Mouse (Mus musculus) ES-E14 (cell line): ENCODE data around the gene Bex4. TPM values are rescaled to one million over a fixed set of nuclear protein-coding genes. Genes with fewer than 3 reads are reported as not detected.

Experiments
- DNase-seq: peaks from one replicate; pipeline ENCODE4 v3.0.0-alpha.2; 2013; ENCODE audit warnings: low read depth, low spot score
- H3K27ac ChIP-seq: 2 replicates; pipeline ENCODE4 v1.5.1; 2012; ENCODE audit warnings: low read depth, mild to moderate bottlenecking, low read length, moderate library complexity, mixed read lengths; ENCODE audit not compliant: poor library complexity, insufficient read depth, severe bottlenecking
- H3K36me3 ChIP-seq: 2 replicates; pipeline ENCODE4 v1.6.1; 2012; ENCODE audit warnings: mild to moderate bottlenecking, low read length, moderate library complexity, mixed read lengths; ENCODE audit not compliant: control insufficient read depth, poor library complexity, insufficient read depth, severe bottlenecking
- H3K4me1 ChIP-seq, 2 experiments: fragments of 150-350 bp in 1 of 2; sonication (generic) in 1 of 2; 2 replicates each; pipeline ENCODE4 v1.6.1; 2012; ENCODE audit warnings: low read length in 2 of 2, mild to moderate bottlenecking in 1 of 2, mixed read lengths in 1 of 2; ENCODE audit not compliant: control insufficient read depth in 2 of 2, insufficient read depth in 2 of 2, poor library complexity in 1 of 2
- H3K4me3 ChIP-seq, 2 experiments: fragments of 150-350 bp in 1 of 2; sonication (generic) in 1 of 2; 2 replicates each; pipeline ENCODE4 v1.5.1; 2012; ENCODE audit warnings: low read length in 2 of 2, low read depth in 1 of 2, mild to moderate bottlenecking in 1 of 2, mixed read lengths in 1 of 2; ENCODE audit not compliant: insufficient read depth in 1 of 2, poor library complexity in 1 of 2, severe bottlenecking in 1 of 2
- H3K9ac ChIP-seq: 2 replicates; pipeline ENCODE4 v1.6.1; 2012; ENCODE audit warnings: low read depth, mild to moderate bottlenecking, low read length, mixed read lengths; ENCODE audit not compliant: poor library complexity, insufficient read depth, severe bottlenecking
- H3K9me3 ChIP-seq: fragments of 150-350 bp; sonication (generic); 2 replicates; pipeline ENCODE4 v1.6.1; 2012; ENCODE audit warnings: low read depth, mild to moderate bottlenecking, low read length; ENCODE audit not compliant: control insufficient read depth, insufficient read depth
- CHD2 ChIP-seq: IDR thresholded peaks from 2 replicates; pipeline ENCODE4 v1.6.1; 2014; ENCODE audit warnings: mild to moderate bottlenecking, low read depth, low read length, inconsistent platforms
- HCFC1 ChIP-seq: IDR thresholded peaks from 2 replicates; pipeline ENCODE4 v1.6.1; 2012; ENCODE audit warnings: low read length, inconsistent platforms, borderline replicate concordance; ENCODE audit not compliant: insufficient read depth
- MAFK ChIP-seq: IDR thresholded peaks from 2 replicates; pipeline ENCODE4 v1.6.1; 2014; ENCODE audit warnings: mild to moderate bottlenecking, low read depth, low read length, inconsistent platforms; ENCODE audit not compliant: insufficient read depth
- ZC3H11A ChIP-seq: IDR thresholded peaks from 2 replicates; pipeline ENCODE4 v1.6.1; 2012; ENCODE audit warnings: low read depth, mild to moderate bottlenecking, inconsistent platforms, low read length, borderline replicate concordance
- ZNF384 ChIP-seq: IDR thresholded peaks from 2 replicates; pipeline ENCODE4 v1.6.1; 2012; ENCODE audit warnings: low read depth, low read length, inconsistent platforms
- in situ Hi-C, 2 experiments: fragments of 600-800 bp; cut with MboI; formaldehyde crosslinking; loops; one replicate each; pipeline ENCODE4 v1.15.1; 2025; ENCODE audit warnings: low sequenced_read_pairs in 2 of 2, inconsistent platforms in 1 of 2; ENCODE audit not compliant: unreplicated experiment in 2 of 2
- total RNA-seq: library from RNA; depleted of rRNA; stranded (reverse); fragments of 300-350 nt; gene quantifications from 2 replicates; pipeline ENCODE4 v1.2.3, GENCODE M21; 2012

The Bex4 gene
- total RNA-seq, 1 experiment = 68.7 TPM

DNA sequence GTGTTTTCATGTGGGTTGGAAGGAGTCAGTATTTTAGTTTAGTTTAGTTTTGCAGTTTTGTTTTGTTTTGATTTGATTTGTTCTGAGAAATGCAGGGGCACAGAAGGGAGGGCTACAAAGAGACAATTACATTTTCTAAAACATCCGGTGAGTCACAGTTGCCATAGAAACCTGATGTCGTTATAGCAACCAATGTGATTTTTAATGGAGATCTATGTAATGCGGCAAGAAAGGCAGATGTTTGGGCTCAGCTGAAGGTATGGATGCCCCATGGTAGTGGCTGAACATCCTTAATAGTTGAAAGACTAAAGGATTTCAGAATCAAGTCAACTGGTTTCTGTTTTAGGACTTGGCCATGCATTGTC lies 34.1 kb upstream of the Bex4 start:
- Histone ChIP-seq H3K9ac (no peak overlapping the region), H3K27ac (no peak overlapping the region), H3K4me3 (no peak overlapping the region), H3K4me1 (no peaks in the 10 kb centered on the region), H3K9me3 (no peaks in the 10 kb centered on the region), H3K36me3 (no peaks in the 10 kb centered on the region)
- TF ChIP-seq ZC3H11A = no peak
- TF ChIP-seq HCFC1 = no peak
- TF ChIP-seq MAFK = no peak
- no peak for TF ChIP-seq CHD2
- no peak for TF ChIP-seq ZNF384
- no peak for DNase-seq
- in situ Hi-C loops = no loop called here

DNA sequence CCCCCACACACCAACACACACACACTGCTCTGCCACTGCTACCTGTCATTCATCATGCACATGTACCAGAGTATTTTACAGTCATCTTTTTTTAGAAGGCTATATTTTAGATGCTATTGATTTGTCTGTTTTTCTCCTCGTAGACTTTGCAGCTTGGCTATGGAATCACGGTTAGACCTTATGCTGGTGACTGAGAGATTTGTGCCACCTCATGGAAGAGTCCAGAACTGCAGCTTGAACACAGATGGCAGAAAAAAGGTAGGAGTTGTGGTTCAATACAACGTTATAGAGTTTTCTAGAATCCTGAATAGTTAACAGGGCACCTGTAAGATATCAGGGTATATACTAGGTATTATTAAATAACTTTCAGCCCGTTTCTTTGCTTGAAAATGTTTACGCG lies 30.9 kb upstream of the Bex4 start:
- Histone ChIP-seq H3K9me3 (no peaks in the 10 kb centered on the region), H3K27ac (no peak overlapping the region), H3K4me1 (no peaks in the 10 kb centered on the region), H3K9ac (no peak overlapping the region), H3K4me3 (no peak overlapping the region), H3K36me3 (no peaks in the 10 kb centered on the region)
- TF ChIP-seq HCFC1 (no peak), CHD2 (no peak), MAFK (no peak), ZNF384 (no peak), ZC3H11A (no peak)
- in situ Hi-C loops = no loop called here
- DNase-seq = peak; percentile 31

DNA sequence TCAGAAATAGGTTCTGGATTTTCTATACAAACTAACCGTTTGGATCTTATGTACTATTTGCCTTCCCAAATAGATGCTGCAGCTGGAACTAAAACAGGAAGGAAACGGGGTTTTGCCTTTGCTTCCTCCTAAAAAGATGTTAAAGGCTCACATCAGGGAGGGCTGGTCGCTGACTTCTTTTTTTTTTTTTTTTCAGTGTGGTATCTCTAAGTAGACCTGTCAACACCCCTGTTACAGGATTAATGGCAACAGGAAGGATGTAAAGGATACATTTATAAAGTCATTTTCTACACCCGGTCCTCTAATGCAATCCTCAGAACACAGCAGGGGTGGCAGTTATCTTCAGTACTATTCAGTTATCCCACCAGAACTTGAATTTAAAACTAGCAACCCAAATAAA lies 23.8 kb upstream of the Bex4 start:
- no peak for DNase-seq
- no peak overlapping the region for H3K27ac ChIP-seq
- TF ChIP-seq HCFC1 = no peak
- TF ChIP-seq ZNF384 = no peak
- TF ChIP-seq CHD2 = no peak
- no peak for TF ChIP-seq ZC3H11A
- no peak for TF ChIP-seq MAFK

DNA sequence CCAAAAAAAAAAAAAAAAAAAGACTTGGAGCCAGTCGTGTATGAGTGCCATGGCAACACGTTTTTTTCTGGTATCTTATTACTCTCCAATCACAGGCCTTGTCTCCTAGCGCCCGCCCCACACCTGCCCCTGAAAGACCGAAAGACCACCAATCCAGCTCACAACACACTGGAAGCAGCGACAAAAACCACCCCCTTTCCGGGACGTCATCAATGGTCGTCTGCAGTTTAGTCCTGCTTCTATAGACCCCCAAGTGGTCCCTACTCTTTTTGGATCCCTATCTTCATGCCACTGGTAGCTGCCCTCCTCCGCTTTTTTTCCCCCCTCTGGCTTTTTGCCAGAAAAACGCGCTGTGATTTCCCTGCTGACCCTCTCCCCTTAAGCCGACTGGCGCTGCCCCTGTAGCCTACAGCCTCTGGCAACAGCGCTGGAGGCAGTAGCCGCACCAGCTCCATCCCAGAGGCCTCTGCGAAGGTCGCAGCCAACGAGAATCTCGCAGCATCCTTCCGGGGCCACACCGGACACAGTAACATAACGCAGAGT lies 23.3 kb upstream of the Bex4 start:
- no peak for TF ChIP-seq MAFK
- TF ChIP-seq ZC3H11A = no peak
- peak; percentile 90 for TF ChIP-seq CHD2
- TF ChIP-seq HCFC1 = peak; percentile 41; the same call in 1 of the 2 replicates
- TF ChIP-seq ZNF384 = peak; percentile 96
- Histone ChIP-seq H3K9me3 (no peaks in the 10 kb centered on the region), H3K4me1 (no peaks in the 10 kb centered on the region), H3K36me3 (no peaks in the 10 kb centered on the region), H3K9ac (peak overlapping the region; percentile 70), H3K4me3 (peak overlapping the region; percentile 63 to 78), H3K27ac (no peak overlapping the region)
- in situ Hi-C loops = no loop called here
- DNase-seq = peak; percentile 60

More for the DNA sequence above, 23.8 kb upstream of the Bex4 start:
- H3K9me3 ChIP-seq = no peaks in the 10 kb centered on the region
- no peak overlapping the region for H3K9ac ChIP-seq
- no peaks in the 10 kb centered on the region for H3K4me1 ChIP-seq
- H3K4me3 ChIP-seq = no peak overlapping the region
- H3K36me3 ChIP-seq = no peaks in the 10 kb centered on the region
- in situ Hi-C loops = no loop called here

DNA sequence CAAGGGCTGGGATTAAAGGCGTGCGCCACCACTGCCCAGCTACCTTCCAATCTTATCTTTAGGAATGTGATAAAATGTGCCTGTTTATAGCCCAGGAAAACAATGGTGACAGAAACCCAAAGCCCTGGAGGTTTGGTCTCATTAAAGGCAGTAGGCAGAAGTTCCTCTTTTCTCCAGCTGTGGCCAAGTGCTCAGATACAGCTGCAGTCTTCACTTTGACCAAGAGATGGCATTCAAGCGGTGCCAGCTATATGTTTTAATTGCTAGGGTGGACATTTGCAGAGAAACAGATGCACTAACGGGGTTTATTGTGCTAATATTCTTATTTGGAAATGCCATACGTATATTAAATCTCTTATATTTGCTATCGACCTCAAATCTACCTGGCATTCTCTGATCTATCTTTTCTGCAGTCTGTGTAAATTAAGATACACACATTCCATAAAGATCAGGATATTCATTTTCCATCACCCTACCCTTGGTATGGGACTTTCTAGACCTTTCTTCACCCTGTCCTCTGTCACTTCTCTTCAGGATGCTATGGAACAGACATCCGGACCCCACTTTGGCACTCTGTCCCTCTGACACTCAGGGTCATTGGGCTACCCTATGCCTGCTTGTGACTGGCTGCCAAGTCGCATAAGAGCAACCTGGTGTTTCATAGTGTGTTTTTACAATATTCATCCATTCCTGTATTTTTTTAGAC lies 11.6 kb upstream of the Bex4 start:
- DNase-seq = no peak
- Histone ChIP-seq H3K36me3 (no peaks in the 10 kb centered on the region), H3K27ac (no peak overlapping the region), H3K9ac (no peak overlapping the region), H3K4me1 (no peaks in the 10 kb centered on the region), H3K4me3 (no peak overlapping the region), H3K9me3 (no peaks in the 10 kb centered on the region)
- in situ Hi-C loops = no loop called here
- TF ChIP-seq ZNF384 (no peak), HCFC1 (no peak), ZC3H11A (no peak), MAFK (no peak), CHD2 (no peak)
